Mouse (Mus musculus): ENCODE data around the gene Arhgap32.

DNA sequence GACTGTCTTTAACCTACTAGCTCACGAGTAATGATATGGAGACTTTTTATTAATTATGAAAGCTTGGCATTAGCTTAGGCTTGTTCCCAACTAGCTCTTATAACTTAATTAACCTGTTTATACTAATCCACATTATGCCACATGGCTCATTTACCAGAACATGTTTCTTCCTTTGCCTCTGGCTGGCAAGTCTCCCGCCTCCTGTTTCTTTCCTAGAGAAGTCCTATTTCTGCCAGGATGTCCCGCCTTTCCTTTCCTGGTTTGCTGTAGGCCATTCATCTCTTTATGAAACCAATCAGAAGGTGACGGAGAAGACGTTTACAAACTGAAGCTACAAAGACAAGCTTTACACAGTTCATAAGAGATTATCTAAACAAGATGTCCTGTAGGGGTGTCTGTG lies 23.7 kb downstream of the Arhgap32 start:
- no peak for TF ChIP-seq CTCF (IDR thresholded peaks at IDR 0.05 in 2 of 3, conservative IDR thresholded peaks at IDR 0.05 in 1 of 3; ENCODE audit: control insufficient read depth in 1 of 3, insufficient read depth in 1 of 3, low read depth in 2 of 3, low read length in 3 of 3, poor library complexity in 1 of 3, severe bottlenecking in 1 of 3)
- TF ChIP-seq EP300 (IDR thresholded peaks at IDR 0.05; ENCODE audit: low read depth in 1 of 2, low read length in 2 of 2) = no peak
- no peak for TF ChIP-seq MAZ (IDR thresholded peaks at IDR 0.05; ENCODE audit: low read depth, low read length)
- no peak for TF ChIP-seq GABPA (IDR thresholded peaks at IDR 0.05; ENCODE audit: low read depth, low read length)
- no peak for TF ChIP-seq POLR2A (IDR thresholded peaks at IDR 0.05; ENCODE audit: control insufficient read depth in 1 of 2, insufficient read depth in 1 of 2, low read depth in 1 of 2, low read length in 2 of 2, poor library complexity in 1 of 2)
- TF ChIP-seq TBP (IDR thresholded peaks at IDR 0.05; ENCODE audit: low read depth, low read length) = no peak
- TF ChIP-seq ZC3H11A (IDR thresholded peaks at IDR 0.05; ENCODE audit: low read depth, low read length) = no peak
